Mouse (Mus musculus) gastrocnemius, adult 18-20 months (tissue): ENCODE measurements around the gene Olfr273. TPM values are rescaled to one million over a fixed set of nuclear protein-coding genes. Genes with fewer than 3 reads are reported as not detected.
"Not testable (repeated sequence)": the region's sequence is repeated elsewhere in the genome, so short reads cannot be mapped to it uniquely, and the experiment has no call there.

Experiments
- DNase-seq: peaks from one replicate; pipeline ENCODE4 v3.0.0; 2021; ENCODE audit warnings: low spot score
- long read RNA-seq, 2 experiments: library from polyadenylated mRNA; stranded (forward); transcript quantifications; one replicate each; pipeline ENCODE4 v2.0.0; 2021
- total RNA-seq, 2 experiments: library from RNA; stranded (reverse); gene quantifications; 2 replicates each; pipeline ENCODE4 v1.2.3; 2021

Gene Olfr273
- not detected for total RNA-seq
- long read RNA-seq, experiment 1: 0 reads
- long read RNA-seq, experiment 2: 0 reads

- DNase-seq: no peak
These were observed at the start of gene Olfr273 for GRCm38 (mm10) chr4:52859136-52859535. Gene Olfr273, minus strand, starts transcription at chr4:52859236.

- no peak for DNase-seq
These were observed 5.1 kb upstream of the Olfr273 start for GRCm38 (mm10) chr4:52864156-52864555.

- no peak for DNase-seq
These were observed 9.4 kb downstream of the Olfr273 start for GRCm38 (mm10) chr4:52849672-52850071.

GRCm38 (mm10) chr4:52849039-52849635 lies 9.9 kb downstream of the Olfr273 start:
- DNase-seq: no peak

GRCm38 (mm10) chr4:52845411-52845810 lies 13.6 kb downstream of the Olfr273 start:
- not testable (repeated sequence) for DNase-seq

- no peak for DNase-seq
These were observed 37.7 kb downstream of the Olfr273 start for GRCm38 (mm10) chr4:52821375-52821774.

GRCm38 (mm10) chr4:52814304-52814703 lies 44.7 kb downstream of the Olfr273 start, which contains the start of gene Olfr275:
Gene Olfr275, plus strand, starts transcription at chr4:52814604.
- DNase-seq: no peak

- DNase-seq: no peak
These were observed 47.2 kb downstream of the Olfr273 start for GRCm38 (mm10) chr4:52811871-52812270.

Other genes starting within 250 kb of the Olfr273 start
- gene Olfr275, start 44.6 kb downstream of the Olfr273 start, total RNA-seq: not detected
- not detected for gene Olfr272, start 59.9 kb upstream of the Olfr273 start, total RNA-seq
- not detected for gene Olfr270, start 105.3 kb upstream of the Olfr273 start, total RNA-seq
- gene Nipsnap3a, start 130.0 kb upstream of the Olfr273 start, total RNA-seq: not detected
- gene Nipsnap3b, start 152.6 kb upstream of the Olfr273 start, total RNA-seq: 1 to 10 TPM; 1.7 to 2.3 TPM